Mouse (Mus musculus) intestine, postnatal 0 days (tissue): ENCODE data around the gene Ptrhd1. TPM values are rescaled to one million over a fixed set of nuclear protein-coding genes. Genes with fewer than 3 reads are reported as not detected.

Experiments used
- ATAC-seq: fragments of 200-750 bp; cut with Nextera tagmentation; 2 replicates; pipeline ENCODE4 v1.8.0; 2017; ENCODE audit warnings: mild to moderate bottlenecking, moderate TSS enrichment, moderate library complexity
- H3K27ac ChIP-seq: fragments of 300-500 bp; sonication (generic); 2 replicates; pipeline ENCODE4 v1.5.1; 2014; ENCODE audit warnings: mild to moderate bottlenecking, low read depth, low read length, moderate library complexity
- H3K27me3 ChIP-seq: fragments of 300-500 bp; sonication (generic); replicated peaks from 2 replicates; pipeline ENCODE4 v1.6.1; 2014; ENCODE audit warnings: low read length, mixed read lengths; ENCODE audit not compliant: control insufficient read depth, insufficient read depth
- H3K36me3 ChIP-seq: fragments of 300-500 bp; sonication (generic); 2 replicates; pipeline ENCODE4 v1.6.1; 2014; ENCODE audit warnings: mild to moderate bottlenecking, moderate library complexity; ENCODE audit not compliant: control insufficient read depth, insufficient read depth
- H3K4me1 ChIP-seq: fragments of 300-500 bp; sonication (generic); replicated peaks from 2 replicates; pipeline ENCODE4 v1.6.1; 2014; ENCODE audit warnings: antibody characterized with exemption, low read length, mixed read lengths; ENCODE audit not compliant: control insufficient read depth, insufficient read depth
- H3K4me2 ChIP-seq: fragments of 300-500 bp; sonication (generic); replicated peaks from 2 replicates; pipeline ENCODE4 v1.6.1; 2014; ENCODE audit warnings: low read depth, mild to moderate bottlenecking, moderate library complexity
- H3K4me3 ChIP-seq: fragments of 300-500 bp; sonication (generic); 2 replicates; pipeline ENCODE4 v1.5.1; 2014; ENCODE audit warnings: low read depth, low read length
- H3K9ac ChIP-seq: fragments of 300-500 bp; sonication (generic); 2 replicates; pipeline ENCODE4 v1.6.1; 2014; ENCODE audit warnings: mild to moderate bottlenecking, low read depth, low read length
- H3K9me3 ChIP-seq: fragments of 300-500 bp; sonication (generic); 2 replicates; pipeline ENCODE4 v1.6.1; 2016; ENCODE audit warnings: mixed run types; ENCODE audit not compliant: control insufficient read depth
- CTCF ChIP-seq: sonication (generic); IDR thresholded peaks from 2 replicates; pipeline ENCODE4 v1.5.1; 2016; ENCODE audit warnings: low read depth, mild to moderate bottlenecking, control low read depth, antibody characterized with exemption, moderate library complexity
- whole genome bisulfite sequencing: fragments of 180-500 bp; shearing (Covaris S2); extraction: QIAGEN DNeasy Blood & Tissue Kit; methylation state at CpG from one replicate; pipeline ENCODE4 v1.1.7; 2014; 5-methylcytosine and 5-hydroxymethylcytosine counted together
- polyA plus RNA-seq: library from polyadenylated mRNA; unstranded; fragments of >200 nt; fragmentation: Nextera tagmentation; extraction: Ambion mirVana; gene quantifications from 2 replicates; pipeline ENCODE4 v1.2.1, GENCODE M21; 2015

Gene Ptrhd1
- polyA plus RNA-seq, 1 experiment from 2014 or later: 4.7 TPM

DNA sequence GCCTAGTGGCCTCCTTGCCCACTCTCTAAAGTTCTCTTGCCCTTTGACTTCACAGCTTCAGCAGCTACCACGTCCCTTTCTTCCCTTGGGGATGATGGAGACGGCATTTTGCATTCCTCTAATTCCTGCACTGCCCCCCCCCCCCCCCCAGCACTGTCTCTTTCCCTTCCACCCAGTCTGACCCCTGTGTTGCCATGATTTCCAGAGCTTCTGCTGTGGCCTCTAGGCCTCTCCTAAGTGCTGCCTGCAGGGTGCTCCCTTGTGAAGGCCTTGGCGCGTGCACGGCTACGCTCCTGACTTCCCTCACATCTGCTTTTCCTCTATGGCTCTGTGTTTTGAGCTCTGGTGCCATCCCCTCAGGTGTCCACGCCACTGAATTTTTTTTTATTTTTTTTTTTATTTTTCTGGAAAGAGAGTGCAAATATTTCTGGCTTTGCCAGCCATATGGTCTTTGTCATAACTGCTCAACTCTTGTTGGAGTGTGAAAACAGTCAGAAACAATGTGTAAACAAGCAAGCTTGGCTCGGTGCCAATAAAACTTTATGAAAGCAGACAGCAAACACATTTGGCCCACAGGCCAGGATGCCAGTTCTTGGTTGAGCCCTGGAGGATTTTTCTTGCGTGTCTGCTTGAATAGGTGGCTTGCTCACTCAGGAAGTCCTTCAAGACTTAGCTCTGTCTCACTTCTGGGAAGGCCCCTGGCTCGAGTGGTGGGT is 40.6 kb upstream of the Ptrhd1 start:
- no peak overlapping the region for H3K27ac ChIP-seq
- no peak for ATAC-seq
- H3K4me2 ChIP-seq: no peak overlapping the region
- 57% methylated on average over 10 of the region's 10 CpGs for WGBS
- no peaks in the 10 kb centered on the region for H3K27me3 ChIP-seq
- H3K9ac ChIP-seq: no peak overlapping the region
- no peak overlapping the region for H3K4me3 ChIP-seq
- TF ChIP-seq CTCF: peak; percentile 20; the same call in 1 of the 2 replicates
- H3K4me1 ChIP-seq: peaks cover 7% of the 10 kb centered on the region; the same call in 1 of the 2 replicates
- peaks cover 5% of the 10 kb centered on the region; the same call in 1 of the 2 replicates for H3K36me3 ChIP-seq
- no peaks in the 10 kb centered on the region for H3K9me3 ChIP-seq

GRCm38 (mm10) chr12:4194643-4195042 is 39.2 kb upstream of the Ptrhd1 start:
- Histone ChIP-seq H3K4me1 (no peaks in the 10 kb centered on the region), H3K9me3 (no peaks in the 10 kb centered on the region), H3K27ac (no peak overlapping the region), H3K27me3 (no peaks in the 10 kb centered on the region), H3K36me3 (peaks cover 17% of the 10 kb centered on the region; the same call in 1 of the 2 replicates), H3K4me2 (no peak overlapping the region), H3K4me3 (no peak overlapping the region), H3K9ac (no peak overlapping the region)
- ATAC-seq: no peak
- WGBS: 92% methylated on average over 14 of the region's 14 CpGs
- TF ChIP-seq CTCF: no peak

GRCm38 (mm10) chr12:4198702-4199101 is 35.1 kb upstream of the Ptrhd1 start:
- H3K4me1 ChIP-seq: no peaks in the 10 kb centered on the region
- H3K27ac ChIP-seq: no peak overlapping the region
- no peak overlapping the region for H3K4me3 ChIP-seq
- H3K27me3 ChIP-seq: no peaks in the 10 kb centered on the region
- H3K9ac ChIP-seq: no peak overlapping the region
- no peak for TF ChIP-seq CTCF
- WGBS: 77% methylated on average over 4 of the region's 4 CpGs
- H3K9me3 ChIP-seq: no peaks in the 10 kb centered on the region
- H3K36me3 ChIP-seq: peaks cover 31% of the 10 kb centered on the region
- no peak for ATAC-seq
- H3K4me2 ChIP-seq: no peak overlapping the region

DNA sequence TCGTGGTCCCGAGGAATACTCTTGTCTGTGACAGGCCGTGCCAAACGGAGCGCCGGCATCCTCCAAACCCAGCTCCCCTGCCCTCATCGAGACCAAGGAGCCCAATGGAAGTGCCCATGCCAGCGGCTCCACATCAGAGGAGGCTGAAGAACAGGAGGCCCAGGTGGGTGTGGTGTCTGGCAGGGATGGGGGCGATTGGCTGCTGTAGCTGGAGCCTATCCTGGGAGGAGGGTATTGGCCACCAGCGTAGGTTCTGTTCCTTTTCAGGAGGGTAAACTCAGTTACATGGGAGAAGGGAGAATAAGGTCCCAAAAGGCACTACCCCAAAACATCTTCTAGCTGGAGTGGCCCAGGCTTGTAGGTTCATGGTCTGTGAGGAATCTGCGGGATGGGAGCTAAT is 34.6 kb upstream of the Ptrhd1 start:
- TF ChIP-seq CTCF: no peak
- H3K27ac ChIP-seq: no peak overlapping the region
- H3K4me2 ChIP-seq: no peak overlapping the region
- no peak overlapping the region for H3K4me3 ChIP-seq
- no peaks in the 10 kb centered on the region for H3K4me1 ChIP-seq
- no peaks in the 10 kb centered on the region for H3K27me3 ChIP-seq
- no peaks in the 10 kb centered on the region for H3K9me3 ChIP-seq
- no peak for ATAC-seq
- H3K36me3 ChIP-seq: peaks cover 34% of the 10 kb centered on the region
- no peak overlapping the region for H3K9ac ChIP-seq
- WGBS: 95% methylated on average over 11 of the region's 11 CpGs

- no peaks in the 10 kb centered on the region for H3K9me3 ChIP-seq
These were observed 32.2 kb upstream of the Ptrhd1 start for GRCm38 (mm10) chr12:4201454-4202200.

GRCm38 (mm10) chr12:4202206-4202605 is 31.6 kb upstream of the Ptrhd1 start:
- H3K4me2 ChIP-seq: no peak overlapping the region
- ATAC-seq: no peak
- no peak for TF ChIP-seq CTCF
- no peak overlapping the region for H3K9ac ChIP-seq
- no peaks in the 10 kb centered on the region for H3K9me3 ChIP-seq
- H3K4me3 ChIP-seq: no peak overlapping the region
- H3K27ac ChIP-seq: no peak overlapping the region
- H3K27me3 ChIP-seq: no peaks in the 10 kb centered on the region
- H3K36me3 ChIP-seq: peaks cover 47% of the 10 kb centered on the region
- no peaks in the 10 kb centered on the region for H3K4me1 ChIP-seq
- WGBS: 93% methylated on average over 4 of the region's 4 CpGs

More at GRCm38 (mm10) chr12:4201454-4202200, 32.2 kb upstream of the Ptrhd1 start:
- WGBS: 85% methylated on average over 13 of the region's 13 CpGs
- H3K4me1 ChIP-seq: no peaks in the 10 kb centered on the region
- H3K9ac ChIP-seq: no peak overlapping the region
- peaks cover 44% of the 10 kb centered on the region for H3K36me3 ChIP-seq
- no peak for TF ChIP-seq CTCF
- no peak overlapping the region for H3K4me2 ChIP-seq
- ATAC-seq: no peak
- no peak overlapping the region for H3K27ac ChIP-seq
- no peak overlapping the region for H3K4me3 ChIP-seq
- H3K27me3 ChIP-seq: no peaks in the 10 kb centered on the region
